Mouse (Mus musculus) liver, postnatal 0 days (tissue): ENCODE results near the gene Bpifb9a.

Experiments used
- CTCF ChIP-seq: sonication (generic); IDR thresholded peaks from 2 replicates; pipeline ENCODE4 v1.5.1; 2016; ENCODE audit warnings: antibody characterized with exemption, low read depth
- EP300 ChIP-seq: IDR thresholded peaks from 2 replicates; pipeline ENCODE4 v1.6.1; 2016; ENCODE audit warnings: antibody characterized with exemption, low read depth, mild to moderate bottlenecking

- TF ChIP-seq EP300: no peak
- no peak for TF ChIP-seq CTCF
These were observed 1.9 kb upstream of the Bpifb9a start for GRCm38 (mm10) chr2:154255770-154256169.
